Mouse (Mus musculus) CD8-positive naive resting alpha-beta T cell, adult 2 months (primary cell): Measurements from ENCODE around the gene Abhd17b.
"Not testable (repeated sequence)": the region's sequence is repeated elsewhere in the genome, so short reads cannot be mapped to it uniquely, and the experiment has no call there.

Experiments
- DNase-seq, 2 experiments: peaks; one replicate each; pipeline ENCODE4 v3.0.0; 2022; ENCODE audit warnings: low read depth in 2 of 2, low spot score in 2 of 2

Abhd17b gene

GRCm38 (mm10) chr19:21651664-21652063 lies 1.3 kb upstream of the Abhd17b start:
- DNase-seq: no peak

- peak; percentile 90 to 91 for DNase-seq
Measured at GRCm38 (mm10) chr19:21652285-21653171, 457 bp upstream of the Abhd17b start, which contains the start of gene 1110059E24Rik. Gene 1110059E24Rik (minus strand): TSS chr19:21652976.

GRCm38 (mm10) chr19:21654788-21655187 lies 1.8 kb downstream of the Abhd17b start:
- no peak for DNase-seq

- DNase-seq: no peak
Measured at GRCm38 (mm10) chr19:21660734-21661133, 7.7 kb downstream of the Abhd17b start.

GRCm38 (mm10) chr19:21663756-21664456 lies 10.9 kb downstream of the Abhd17b start:
- no peak for DNase-seq

- no peak for DNase-seq
Measured at GRCm38 (mm10) chr19:21669650-21670049, 16.7 kb downstream of the Abhd17b start.

- DNase-seq: no peak
Measured at GRCm38 (mm10) chr19:21674354-21675096, 21.5 kb downstream of the Abhd17b start.

- DNase-seq: no peak
Measured at GRCm38 (mm10) chr19:21680091-21680490, 27.1 kb downstream of the Abhd17b start.

- no peak for DNase-seq
Measured at GRCm38 (mm10) chr19:21680986-21681385, 28.0 kb downstream of the Abhd17b start.

GRCm38 (mm10) chr19:21713260-21714031 lies 60.5 kb downstream of the Abhd17b start:
- peak; percentile 53 to 72 for DNase-seq

GRCm38 (mm10) chr19:21714278-21714883 lies 61.4 kb downstream of the Abhd17b start:
- peak in 1 of 2 experiments; percentile 16 for DNase-seq

GRCm38 (mm10) chr19:21715005-21715442 lies 62.0 kb downstream of the Abhd17b start:
- no peak for DNase-seq

- no peak for DNase-seq
Measured at GRCm38 (mm10) chr19:21715515-21715914, 62.5 kb downstream of the Abhd17b start.

- DNase-seq: no peak
Measured at GRCm38 (mm10) chr19:21716456-21716855, 63.5 kb downstream of the Abhd17b start.

GRCm38 (mm10) chr19:21719206-21719605 lies 66.2 kb downstream of the Abhd17b start:
- no peak for DNase-seq

GRCm38 (mm10) chr19:21720950-21721349 lies 68.0 kb downstream of the Abhd17b start:
- DNase-seq: no peak

GRCm38 (mm10) chr19:21723280-21723679 lies 70.3 kb downstream of the Abhd17b start:
- DNase-seq: not testable (repeated sequence)

- DNase-seq: no peak
Measured at GRCm38 (mm10) chr19:21723911-21724655, 71.1 kb downstream of the Abhd17b start.

- DNase-seq: no peak
Measured at GRCm38 (mm10) chr19:21725168-21725567, 72.2 kb downstream of the Abhd17b start.
